Mouse (Mus musculus) liver, embryonic 14.5 days (tissue): ENCODE data around the gene Cnot6. TPM values are rescaled to one million over a fixed set of nuclear protein-coding genes. Genes with fewer than 3 reads are reported as not detected.

ENCODE experiments used
- ATAC-seq: fragments of 200-750 bp; cut with Nextera tagmentation; 2 replicates; pipeline ENCODE4 v1.8.0; 2017; ENCODE audit warnings: moderate number of reproducible peaks, mild to moderate bottlenecking, moderate library complexity; ENCODE audit not compliant: insufficient read depth
- DNase-seq, 3 experiments: peaks; one replicate each; pipeline ENCODE4 v3.0.0-alpha.2; 2012 to 2013; ENCODE audit warnings: low read depth in 3 of 3, low spot score in 3 of 3
- H3K27ac ChIP-seq: fragments of 300-500 bp; sonication (generic); 2 replicates; pipeline ENCODE4 v1.5.1; 2014; ENCODE audit warnings: moderate library complexity, mild to moderate bottlenecking, control low read depth, inconsistent platforms
- H3K27me3 ChIP-seq: fragments of 300-500 bp; sonication (generic); 2 replicates; pipeline ENCODE4 v1.6.1; 2014; ENCODE audit warnings: mild to moderate bottlenecking, low read length, moderate library complexity; ENCODE audit not compliant: control insufficient read depth, insufficient read depth
- H3K36me3 ChIP-seq: fragments of 300-500 bp; sonication (generic); replicated peaks from 2 replicates; pipeline ENCODE4 v1.6.1; 2014; ENCODE audit warnings: low read depth; ENCODE audit not compliant: control insufficient read depth, insufficient read depth
- H3K4me1 ChIP-seq, 2 experiments: fragments of 200-500 bp in 1 of 2; fragments of 300-500 bp in 1 of 2; sonication (generic) in 1 of 2; replicated peaks; 2 replicates each; pipeline ENCODE4 v1.6.1; 2012 to 2014; ENCODE audit warnings: antibody characterized with exemption in 1 of 2, inconsistent platforms in 1 of 2, low read length in 1 of 2; ENCODE audit not compliant: control insufficient read depth in 2 of 2, insufficient read depth in 2 of 2
- H3K4me2 ChIP-seq: fragments of 300-500 bp; sonication (generic); 2 replicates; pipeline ENCODE4 v1.6.1; 2014; ENCODE audit warnings: low read depth, mild to moderate bottlenecking, control low read depth, moderate library complexity
- H3K4me3 ChIP-seq, 2 experiments: fragments of 200-500 bp in 1 of 2; fragments of 300-500 bp in 1 of 2; sonication (generic) in 1 of 2; 2 replicates each; pipeline ENCODE4 v1.5.1; 2012 to 2014; ENCODE audit warnings: low read depth in 2 of 2, low read length in 2 of 2, mild to moderate bottlenecking in 2 of 2, control low read depth in 1 of 2, inconsistent platforms in 1 of 2, moderate library complexity in 1 of 2; ENCODE audit not compliant: insufficient read depth in 1 of 2
- H3K9ac ChIP-seq: fragments of 300-500 bp; sonication (generic); replicated peaks from 2 replicates; pipeline ENCODE4 v1.6.1; 2014; ENCODE audit warnings: mild to moderate bottlenecking, control low read depth, moderate library complexity
- H3K9me3 ChIP-seq: fragments of 300-500 bp; sonication (generic); 2 replicates; pipeline ENCODE4 v1.6.1; 2016; ENCODE audit warnings: low read length, mixed read lengths; ENCODE audit not compliant: control insufficient read depth
- CTCF ChIP-seq: IDR thresholded peaks from 2 replicates; pipeline ENCODE4 v1.5.1; 2016; ENCODE audit warnings: antibody characterized with exemption, low read depth, control low read depth
- EP300 ChIP-seq: IDR thresholded peaks from 2 replicates; pipeline ENCODE4 v1.6.1; 2016; ENCODE audit warnings: antibody characterized with exemption, low read depth
- WGBS: fragments of 180-500 bp; shearing (Covaris S2); extraction: QIAGEN DNeasy Blood & Tissue Kit; methylation state at CpG from one replicate; pipeline ENCODE4 v1.1.7; 2014; ENCODE audit not compliant: insufficient replicate concordance; 5-methylcytosine and 5-hydroxymethylcytosine counted together
- polyA plus RNA-seq, 2 experiments: library from polyadenylated mRNA; depleted of rRNA in 1 of 2; stranded (reverse) in 1 of 2; unstranded in 1 of 2; fragments of >200 nt; fragmentation: Nextera tagmentation in 1 of 2; extraction: Ambion mirVana in 1 of 2; gene quantifications; 2 replicates each; pipeline versions ENCODE4 v1.2.1 to v1.2.3; 2012 to 2014

Gene Cnot6
- polyA plus RNA-seq, 2 experiments: 18.1 to 21.0 TPM

GRCm38 (mm10) chr11:49664262-49665140 is 48.0 kb downstream of the Cnot6 start:
- ATAC-seq: peak; percentile 34; the same call in 1 of the 2 replicates
- H3K9ac ChIP-seq: no peak overlapping the region
- H3K4me3 ChIP-seq: no peak overlapping the region
- H3K4me1 ChIP-seq: peaks cover 0 to 2% of the 10 kb centered on the region in 2 experiments; a peak in 1 of 4 replicates
- peaks cover 8% of the 10 kb centered on the region for H3K36me3 ChIP-seq
- no peak overlapping the region for H3K27ac ChIP-seq
- WGBS: 59% methylated on average over 12 of the region's 12 CpGs
- no peaks in the 10 kb centered on the region for H3K9me3 ChIP-seq
- no peak for TF ChIP-seq CTCF
- no peak for TF ChIP-seq EP300
- H3K27me3 ChIP-seq: no peaks in the 10 kb centered on the region
- DNase-seq: no peak
- H3K4me2 ChIP-seq: no peak overlapping the region

DNA sequence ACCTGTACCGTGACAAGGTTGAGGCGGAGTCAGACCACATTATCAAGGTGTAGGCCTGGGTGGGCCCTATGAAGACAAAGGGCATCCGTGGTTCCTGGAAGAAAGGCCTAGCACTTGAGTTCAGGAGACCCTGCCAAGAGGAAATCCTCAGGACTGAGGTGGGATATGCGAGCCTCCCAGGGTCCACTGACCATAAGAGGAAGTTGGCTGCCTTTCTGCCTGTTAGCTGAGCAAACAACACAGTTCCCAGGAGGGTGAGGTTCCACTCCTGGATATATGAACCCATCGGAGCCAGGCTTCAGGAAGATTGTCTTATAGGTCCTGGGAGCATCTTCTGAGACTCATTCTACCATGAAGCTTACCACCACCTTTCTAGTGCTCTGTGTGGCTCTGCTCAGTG is 49.2 kb downstream of the Cnot6 start, which contains the start of gene Scgb3a1:
Gene Scgb3a1 (plus strand): TSS at position 301 of the 400 bp plus-strand sequence.
- no peak for DNase-seq
- H3K27ac ChIP-seq: no peak within 1 kb of the TSS
- WGBS: 55% methylated on average over 5 of the region's 5 CpGs

GRCm38 (mm10) chr11:49662292-49662780 is 50.2 kb downstream of the Cnot6 start:
- DNase-seq: no peak
- H3K4me1 ChIP-seq: peaks cover 0 to 15% of the 10 kb centered on the region in 2 experiments; a peak in 2 of 4 replicates
- WGBS: 43% methylated on average over 15 of the region's 15 CpGs

More for the DNA sequence above, 49.2 kb downstream of the Cnot6 start, which contains the start of gene Scgb3a1:
- Histone ChIP-seq H3K4me1 (peaks cover 0 to 11% of the 10 kb centered on the region in 2 experiments; a peak in 2 of 4 replicates), H3K4me2 (no peak within 1 kb of the TSS), H3K4me3 (no peak within 1 kb of the TSS), H3K9ac (no peak within 1 kb of the TSS), H3K36me3 (no peaks in the 10 kb centered on the region), H3K9me3 (no peaks in the 10 kb centered on the region), H3K27me3 (no peaks in the 10 kb centered on the region)
- no peak for TF ChIP-seq EP300
- TF ChIP-seq CTCF: no peak
- ATAC-seq: no peak

GRCm38 (mm10) chr11:49659470-49659799 is 53.1 kb downstream of the Cnot6 start:
- Histone ChIP-seq H3K9me3 (no peaks in the 10 kb centered on the region), H3K27me3 (no peaks in the 10 kb centered on the region), H3K4me3 (no peak overlapping the region), H3K9ac (no peak overlapping the region), H3K27ac (no peak overlapping the region), H3K4me2 (no peak overlapping the region), H3K4me1 (peaks cover 0 to 13% of the 10 kb centered on the region in 2 experiments; a peak in 2 of 4 replicates), H3K36me3 (no peaks in the 10 kb centered on the region)
- ATAC-seq: no peak
- WGBS: 47% methylated on average over 7 of the region's 7 CpGs
- no peak for DNase-seq
- TF ChIP-seq CTCF (no peak), EP300 (no peak)

More at GRCm38 (mm10) chr11:49662292-49662780, 50.2 kb downstream of the Cnot6 start:
- H3K9me3 ChIP-seq: no peaks in the 10 kb centered on the region
- ATAC-seq: no peak
- H3K27ac ChIP-seq: no peak overlapping the region
- H3K4me2 ChIP-seq: no peak overlapping the region
- H3K27me3 ChIP-seq: no peaks in the 10 kb centered on the region
- TF ChIP-seq CTCF (peak; percentile 35; the same call in 1 of the 2 replicates), EP300 (no peak)
- no peak overlapping the region for H3K4me3 ChIP-seq
- no peaks in the 10 kb centered on the region for H3K36me3 ChIP-seq
- no peak overlapping the region for H3K9ac ChIP-seq
